Mouse (Mus musculus) liver, adult 2 months (tissue): ENCODE measurements at regions not wholly inside any gene's neighbourhood (a gene's known extent, or its start where the extent isn't known, plus 50 kb on each side); places are given as distances from the start of the nearest gene placed in this dataset.

Experiments
- DNase-seq: peaks from one replicate; pipeline ENCODE4 v3.0.0-alpha.2; 2011; ENCODE audit warnings: low read depth, low spot score; ENCODE audit errors: extremely low read depth
- H3K27ac ChIP-seq: fragments of 200-500 bp; replicated peaks from 2 replicates; pipeline ENCODE4 v1.5.1; 2012; ENCODE audit warnings: low read depth, mild to moderate bottlenecking, control low read depth, inconsistent platforms, low read length; ENCODE audit not compliant: insufficient read depth
- H3K27me3 ChIP-seq: fragments of 200-500 bp; 2 replicates; pipeline ENCODE4 v1.6.1; 2012; ENCODE audit warnings: mild to moderate bottlenecking, moderate library complexity, low read length, inconsistent platforms; ENCODE audit not compliant: control insufficient read depth, insufficient read depth
- H3K36me3 ChIP-seq: fragments of 200-500 bp; 2 replicates; pipeline ENCODE4 v1.6.1; 2012; ENCODE audit warnings: low read length, inconsistent platforms; ENCODE audit not compliant: control insufficient read depth, insufficient read depth
- H3K4me1 ChIP-seq: fragments of 200-500 bp; 2 replicates; pipeline ENCODE4 v1.6.1; 2011; ENCODE audit warnings: low read length; ENCODE audit not compliant: control insufficient read depth, insufficient read depth
- H3K4me3 ChIP-seq: fragments of 200-500 bp; 2 replicates; pipeline ENCODE4 v1.5.1; 2011; ENCODE audit warnings: low read depth, mild to moderate bottlenecking, control low read depth, low read length, moderate library complexity; ENCODE audit not compliant: insufficient read depth
- H3K79me2 ChIP-seq: fragments of 200-500 bp; 2 replicates; pipeline ENCODE4 v1.6.1; 2012; ENCODE audit warnings: inconsistent platforms, mild to moderate bottlenecking, low read length, moderate library complexity; ENCODE audit not compliant: control insufficient read depth, insufficient read depth
- H3K9ac ChIP-seq: fragments of 200-500 bp; 2 replicates; pipeline ENCODE4 v1.6.1; 2012; ENCODE audit warnings: low read depth, mild to moderate bottlenecking, control low read depth, inconsistent platforms, low read length
- CTCF ChIP-seq: fragments of 200-500 bp; IDR thresholded peaks from 2 replicates; pipeline ENCODE4 v1.5.1; 2011; ENCODE audit warnings: low read depth, low read length, control low read depth
- POLR2A ChIP-seq: fragments of 200-500 bp; IDR thresholded peaks from 2 replicates; pipeline ENCODE4 v1.6.1; 2011; ENCODE audit warnings: low read length, control low read depth; ENCODE audit not compliant: insufficient read depth; ENCODE audit errors: extremely low read depth
- WGBS: fragments of 180-500 bp; shearing (Covaris S2); methylation state at CpG from one replicate; pipeline ENCODE4 v1.1.7; 2018; 5-methylcytosine and 5-hydroxymethylcytosine counted together

- Histone ChIP-seq H3K36me3 (no peaks in the 10 kb centered on the region), H3K27ac (no peak overlapping the region), H3K79me2 (no peaks in the 10 kb centered on the region), H3K9ac (no peak overlapping the region), H3K27me3 (no peaks in the 10 kb centered on the region), H3K4me1 (no peaks in the 10 kb centered on the region), H3K4me3 (no peak overlapping the region)
- TF ChIP-seq POLR2A = no peak
- no peak for TF ChIP-seq CTCF
- no peak for DNase-seq
- WGBS = 88% methylated on average over 5 of the region's 5 CpGs
These were observed 75.1 kb upstream of the Pja2 start for GRCm38 (mm10) chr17:64406742-64407254.

DNA sequence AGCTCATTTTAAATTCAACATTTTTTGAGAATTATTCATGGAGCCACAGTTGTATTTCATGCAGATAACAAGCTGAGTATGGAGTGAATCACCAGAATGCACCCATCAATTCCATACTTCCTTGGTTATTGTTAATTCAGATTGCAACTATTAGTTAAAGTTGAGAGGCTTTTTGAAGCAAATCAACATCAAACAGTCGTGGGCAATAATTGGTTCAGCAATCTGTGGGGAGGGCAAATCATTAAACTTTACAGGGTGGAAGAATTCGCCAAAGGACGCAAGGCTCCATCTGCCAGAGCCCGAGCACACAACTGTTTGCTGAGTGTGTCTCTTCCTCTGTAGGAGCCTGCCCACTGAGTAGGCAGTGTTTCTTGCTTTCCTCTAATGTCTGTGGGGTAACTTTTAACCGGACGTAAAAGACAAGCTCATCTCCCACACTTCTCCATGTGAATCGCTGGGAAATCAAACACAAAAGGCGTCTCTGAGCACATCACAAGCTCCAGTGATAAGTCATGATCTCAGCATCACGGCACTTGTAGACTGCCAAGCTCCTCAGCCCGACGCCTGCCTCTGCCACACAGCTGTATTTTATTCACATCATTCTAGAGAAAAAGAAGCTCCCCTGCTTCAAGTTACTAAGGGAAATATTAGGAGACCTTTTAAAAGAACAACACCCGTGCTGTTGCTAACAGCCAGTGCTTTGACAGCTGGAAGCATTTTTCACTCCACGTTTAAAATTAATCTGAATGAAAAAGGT is 75.7 kb upstream of the Pja2 start:
- no peaks in the 10 kb centered on the region for H3K36me3 ChIP-seq
- no peaks in the 10 kb centered on the region for H3K79me2 ChIP-seq
- no peak overlapping the region for H3K4me3 ChIP-seq
- H3K27me3 ChIP-seq = no peaks in the 10 kb centered on the region
- H3K27ac ChIP-seq = no peak overlapping the region
- no peak overlapping the region for H3K9ac ChIP-seq
- H3K4me1 ChIP-seq = no peaks in the 10 kb centered on the region
- WGBS = 82% methylated on average over 13 of the region's 13 CpGs
- TF ChIP-seq POLR2A (no peak), CTCF (no peak)
- DNase-seq = no peak

DNA sequence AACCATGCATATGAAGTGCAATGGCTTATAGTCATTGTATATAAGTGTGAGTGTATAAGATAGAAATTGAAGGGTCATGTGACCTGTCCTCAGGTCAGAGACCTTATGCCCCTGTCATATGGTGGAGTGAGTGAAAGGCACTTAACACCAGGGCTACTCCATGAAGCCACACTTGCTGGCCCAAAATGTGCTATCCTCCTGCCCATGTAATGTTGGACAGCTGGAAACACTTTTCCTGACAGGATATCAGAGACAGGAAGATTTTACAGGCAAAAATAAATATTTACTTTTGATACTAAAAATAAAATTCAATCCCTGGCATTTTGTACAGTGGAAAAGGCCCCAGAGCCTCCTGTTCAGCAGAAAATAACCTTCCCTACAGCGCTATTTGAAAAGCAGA is 94.1 kb upstream of the Pja2 start:
- TF ChIP-seq POLR2A (no peak), CTCF (no peak)
- Histone ChIP-seq H3K36me3 (no peaks in the 10 kb centered on the region), H3K9ac (no peak overlapping the region), H3K4me1 (no peaks in the 10 kb centered on the region), H3K27ac (no peak overlapping the region), H3K79me2 (no peaks in the 10 kb centered on the region), H3K4me3 (no peak overlapping the region), H3K27me3 (no peaks in the 10 kb centered on the region)
- DNase-seq = peak; percentile 3
- 81% methylated on average over 1 of the region's 1 CpGs for WGBS

DNA sequence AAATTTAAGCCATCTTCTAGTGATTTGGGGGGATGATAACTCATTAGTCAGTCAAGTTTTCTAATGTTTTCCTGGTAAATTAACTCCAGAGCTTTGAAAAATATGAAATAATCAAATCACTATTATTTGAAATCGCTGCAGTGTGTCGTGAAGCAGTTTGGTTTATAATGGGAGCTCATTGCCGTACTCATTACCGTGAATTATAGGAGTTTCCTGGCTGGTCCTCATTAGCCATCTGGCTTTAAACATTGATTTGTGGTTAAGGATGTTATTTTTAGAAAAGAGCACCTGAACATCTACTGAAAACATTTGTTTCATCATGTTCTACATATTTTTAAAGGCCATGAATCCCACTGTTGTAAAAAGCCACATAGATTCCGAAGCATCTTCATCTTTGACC is 94.8 kb upstream of the Pja2 start:
- WGBS = 92% methylated on average over 5 of the region's 5 CpGs
- DNase-seq = no peak
- Histone ChIP-seq H3K79me2 (no peaks in the 10 kb centered on the region), H3K4me1 (no peaks in the 10 kb centered on the region), H3K27ac (no peak overlapping the region), H3K36me3 (no peaks in the 10 kb centered on the region), H3K4me3 (no peak overlapping the region), H3K27me3 (no peaks in the 10 kb centered on the region), H3K9ac (no peak overlapping the region)
- TF ChIP-seq CTCF (no peak), POLR2A (no peak)

DNA sequence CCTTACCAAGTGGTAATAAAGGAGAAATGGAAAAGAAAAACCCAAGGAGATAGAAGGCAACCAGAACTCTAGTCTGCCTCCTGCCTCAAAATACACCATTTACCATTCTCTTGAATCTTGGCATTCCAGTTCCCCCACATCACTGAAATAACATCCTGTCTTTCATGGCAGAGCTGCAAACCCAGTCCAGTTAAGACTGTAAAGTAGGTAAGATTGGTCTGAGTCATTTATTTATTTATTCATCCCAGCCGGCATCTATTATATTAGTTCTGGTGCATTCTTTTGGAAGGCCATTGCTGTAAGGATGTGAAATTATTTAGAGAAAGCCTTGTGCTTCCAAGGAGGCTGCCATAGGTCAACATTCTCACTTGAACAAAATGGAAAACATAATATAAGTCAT is 107.9 kb upstream of the Pja2 start:
- Histone ChIP-seq H3K27me3 (no peaks in the 10 kb centered on the region), H3K27ac (no peak overlapping the region), H3K9ac (no peak overlapping the region), H3K4me1 (no peaks in the 10 kb centered on the region), H3K4me3 (no peak overlapping the region), H3K36me3 (no peaks in the 10 kb centered on the region), H3K79me2 (no peaks in the 10 kb centered on the region)
- no peak for TF ChIP-seq POLR2A
- TF ChIP-seq CTCF = no peak
- WGBS = 100% methylated on average over 1 of the region's 1 CpGs
- DNase-seq = no peak

- WGBS = 77% methylated on average over 2 of the region's 2 CpGs
- no peak overlapping the region for H3K27ac ChIP-seq
- H3K4me1 ChIP-seq = no peaks in the 10 kb centered on the region
- no peak for TF ChIP-seq CTCF
- TF ChIP-seq POLR2A = no peak
- no peaks in the 10 kb centered on the region for H3K36me3 ChIP-seq
- H3K9ac ChIP-seq = no peak overlapping the region
- H3K27me3 ChIP-seq = no peaks in the 10 kb centered on the region
- no peak overlapping the region for H3K4me3 ChIP-seq
- H3K79me2 ChIP-seq = no peaks in the 10 kb centered on the region
- DNase-seq = no peak
These were observed 123.0 kb upstream of the Pja2 start for GRCm38 (mm10) chr17:64454736-64455135.
